Mouse (Mus musculus) cerebellum, adult 18-20 months (tissue): ENCODE data around the gene Apobec3.
A peak's percentile ranks its signal among the peaks of the same experiment; 100 is the strongest.
"Not testable (repeated sequence)": the region's sequence is repeated elsewhere in the genome, so short reads cannot be mapped to it uniquely, and the experiment has no call there.

Experiments
- DNase-seq, 2 experiments: peaks; one replicate each; pipeline ENCODE4 v3.0.0; 2021

Apobec3 gene

DNA sequence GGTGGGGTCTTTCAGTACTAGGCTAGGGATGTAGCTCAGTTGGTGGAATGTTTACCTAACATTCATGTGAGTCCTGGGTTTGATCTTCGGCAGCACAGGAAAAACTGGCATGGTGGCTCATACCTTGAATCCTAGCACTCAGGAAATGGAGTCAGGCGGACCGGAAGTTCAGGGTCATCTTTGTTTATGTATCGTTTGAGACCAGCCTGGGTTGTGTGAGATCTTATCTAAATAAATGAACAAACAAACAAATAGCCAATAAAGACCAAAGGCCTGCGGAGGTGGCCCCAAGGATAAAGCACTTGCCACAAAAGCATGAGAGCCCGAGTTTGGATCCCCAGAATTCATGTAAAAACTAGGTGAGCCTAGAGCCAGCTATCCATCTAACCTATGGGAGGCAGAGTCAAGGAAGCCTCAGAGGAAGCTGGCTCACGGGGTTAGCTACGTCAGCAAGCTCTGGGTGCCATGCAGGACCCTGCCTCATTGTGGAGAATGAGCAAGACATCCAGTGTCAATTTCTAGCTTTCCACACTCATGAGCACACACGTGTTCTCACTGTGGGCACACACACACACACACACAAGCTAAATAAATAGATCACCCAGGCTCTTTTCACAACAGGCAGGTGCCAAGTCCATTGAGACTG is 4.7 kb downstream of the Apobec3 start:
- no peak for DNase-seq

DNA sequence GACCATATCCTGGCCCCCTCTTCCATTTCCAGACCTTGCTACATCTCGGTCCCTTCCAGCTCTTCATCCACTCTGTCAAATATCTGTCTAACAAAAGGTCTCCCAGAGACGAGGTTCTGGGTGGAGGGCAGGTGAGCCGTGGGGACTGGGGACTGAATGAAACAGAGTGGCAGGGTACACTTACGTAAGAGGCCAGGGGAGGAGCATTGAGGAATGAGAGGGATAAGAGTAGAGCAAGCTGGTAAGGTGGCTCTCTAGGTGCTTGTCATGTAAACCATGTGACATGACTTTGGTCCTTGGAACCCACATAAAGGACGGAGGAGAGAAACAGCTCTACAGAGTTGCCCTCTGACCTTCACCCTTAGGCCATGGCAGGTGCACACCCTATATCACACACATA is 7.5 kb downstream of the Apobec3 start:
- no peak for DNase-seq

DNA sequence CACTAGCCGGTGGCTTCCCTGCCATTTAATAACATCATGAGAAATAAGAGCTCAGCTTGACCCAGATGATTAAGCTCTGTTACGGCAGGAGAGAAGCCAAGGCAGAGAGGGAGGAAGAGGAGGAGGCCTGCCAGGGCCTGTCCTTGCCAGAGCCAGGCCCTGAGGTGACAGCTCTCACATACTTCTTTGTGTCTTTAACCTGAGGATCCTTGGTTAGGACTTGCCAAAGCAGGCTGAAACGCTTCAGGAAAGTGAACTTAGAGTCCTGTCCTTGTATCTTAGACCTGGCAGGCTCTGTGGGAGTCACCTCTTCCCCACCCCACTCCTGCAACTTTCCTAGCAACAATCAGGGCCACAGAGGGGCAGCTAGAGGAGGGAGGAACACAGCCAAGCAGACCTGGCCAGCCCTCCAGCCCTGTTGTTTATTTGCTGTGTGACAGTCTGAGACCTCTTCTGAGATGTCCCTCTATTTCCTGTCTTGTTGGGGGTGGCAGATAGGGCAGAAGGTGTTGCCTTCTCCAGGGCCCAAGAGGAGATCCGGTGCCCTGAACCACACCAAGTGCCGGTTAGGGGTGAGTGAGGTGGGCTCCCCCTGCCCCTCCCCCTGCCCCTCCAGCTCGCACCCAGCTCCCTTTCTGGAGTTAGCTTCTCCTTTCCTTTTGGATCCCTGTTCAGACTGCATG is 8.5 kb downstream of the Apobec3 start:
- DNase-seq, result no peak

DNA sequence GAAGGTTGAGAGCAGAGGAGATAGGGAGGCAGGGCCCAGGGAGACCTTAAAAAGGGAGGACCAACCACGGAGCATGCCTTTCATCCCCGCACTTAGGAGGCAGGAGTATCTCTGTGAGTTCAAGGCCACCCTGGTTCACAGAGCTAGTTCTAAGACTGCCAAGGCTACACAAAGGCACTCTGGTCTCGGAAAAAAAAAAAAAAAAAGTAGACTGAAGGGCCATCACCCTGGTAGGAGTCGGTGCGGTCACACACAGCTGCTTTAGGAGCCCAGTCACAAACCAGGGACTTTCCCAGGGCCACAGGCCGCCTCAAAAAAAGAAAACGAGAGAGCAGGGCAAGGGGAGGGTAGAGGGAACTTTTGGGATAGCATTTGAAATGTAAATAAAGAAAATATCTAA is 9.3 kb downstream of the Apobec3 start:
- no peak for DNase-seq

DNA sequence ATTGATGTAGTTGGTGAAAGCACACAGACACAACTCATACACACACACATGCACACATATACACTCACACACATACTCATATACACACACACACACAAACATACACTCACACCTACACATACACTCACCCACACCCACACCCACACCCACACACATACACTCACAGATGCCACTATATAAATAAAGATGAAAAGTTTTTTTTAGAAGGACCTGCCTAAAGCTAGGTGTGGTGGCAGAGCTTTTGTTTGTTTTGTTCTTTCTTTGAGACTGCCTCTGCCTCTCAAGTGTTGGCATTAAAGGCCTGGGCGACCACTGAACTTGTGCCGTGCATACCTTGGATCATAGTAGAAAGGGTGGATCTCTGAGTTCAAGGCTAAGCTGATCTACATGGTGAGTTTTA is 9.9 kb downstream of the Apobec3 start:
- no peak for DNase-seq

DNA sequence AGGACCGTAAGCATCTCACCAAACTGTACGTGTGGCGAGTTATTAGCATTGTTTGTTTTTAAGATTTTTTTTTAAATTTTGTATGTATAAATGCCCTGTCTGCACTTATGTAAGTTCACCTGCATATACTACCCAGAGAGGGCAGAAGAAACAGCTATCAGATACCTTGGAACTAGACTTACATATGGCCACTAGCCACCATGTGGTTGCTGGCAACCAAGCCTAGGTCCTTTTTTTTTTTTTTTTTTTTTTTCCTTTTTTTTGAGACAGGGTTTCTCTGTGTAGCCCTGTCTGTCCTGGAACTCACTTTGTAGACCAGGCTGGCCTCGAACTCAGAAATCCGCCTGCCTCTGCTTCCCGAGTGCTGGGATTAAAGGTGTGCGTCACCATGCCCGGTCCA is 11.6 kb downstream of the Apobec3 start:
- DNase-seq, result not testable (repeated sequence)

DNA sequence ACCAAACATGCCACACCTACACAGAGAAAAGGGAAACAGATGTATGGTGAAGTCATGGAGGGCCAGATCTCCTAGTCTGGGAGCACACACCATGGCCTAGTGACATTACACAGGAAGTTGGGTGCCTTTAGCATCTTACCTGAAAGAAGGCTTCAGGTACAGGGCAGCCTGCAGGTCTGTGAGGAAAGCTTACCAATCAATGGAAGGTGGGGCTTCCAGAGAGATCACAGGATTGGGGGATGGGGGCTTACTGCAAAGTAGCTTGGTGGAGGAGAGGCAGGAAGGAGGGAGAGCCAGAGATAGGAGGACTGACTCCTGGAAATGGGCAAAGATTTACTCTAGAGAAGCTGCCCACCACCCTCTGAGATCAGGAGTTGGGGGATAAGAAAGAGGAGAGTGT is 12.5 kb downstream of the Apobec3 start:
- no peak for DNase-seq

DNA sequence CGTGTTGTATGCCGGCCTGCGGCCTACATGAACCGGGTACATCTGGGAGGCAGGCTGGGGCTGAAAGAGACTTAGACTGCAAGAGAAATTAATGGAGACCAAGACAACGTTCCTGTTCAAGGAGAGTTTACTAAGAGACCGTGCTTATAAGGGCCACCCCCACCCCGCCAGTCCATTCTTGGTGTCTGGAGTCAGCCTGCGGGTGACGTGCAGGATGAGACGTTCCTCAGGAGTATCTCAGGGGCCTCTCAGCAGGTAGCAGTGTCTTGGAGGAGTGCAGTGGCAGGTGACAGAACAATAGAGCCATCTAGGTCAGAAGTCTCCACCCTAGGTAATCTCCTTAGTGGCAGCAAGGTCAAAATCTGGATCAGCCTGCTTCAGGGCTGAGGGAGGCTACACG is 13.2 kb downstream of the Apobec3 start:
- not testable (repeated sequence) for DNase-seq

DNA sequence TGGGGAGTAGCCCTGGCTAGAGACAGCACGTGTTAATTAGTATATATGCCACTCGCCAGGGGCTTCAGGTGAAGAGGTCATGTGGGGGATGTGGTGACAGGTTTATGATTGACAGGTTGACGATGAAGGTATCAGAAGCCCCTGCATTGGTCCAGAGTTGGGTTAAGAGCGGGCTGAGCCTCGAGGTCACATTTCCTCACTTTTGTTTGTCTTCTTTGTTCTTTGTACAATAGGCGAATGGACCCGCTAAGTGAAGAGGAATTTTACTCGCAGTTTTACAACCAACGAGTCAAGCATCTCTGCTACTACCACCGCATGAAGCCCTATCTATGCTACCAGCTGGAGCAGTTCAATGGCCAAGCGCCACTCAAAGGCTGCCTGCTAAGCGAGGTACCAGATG is 13.8 kb downstream of the Apobec3 start:
- DNase-seq, result no peak

DNA sequence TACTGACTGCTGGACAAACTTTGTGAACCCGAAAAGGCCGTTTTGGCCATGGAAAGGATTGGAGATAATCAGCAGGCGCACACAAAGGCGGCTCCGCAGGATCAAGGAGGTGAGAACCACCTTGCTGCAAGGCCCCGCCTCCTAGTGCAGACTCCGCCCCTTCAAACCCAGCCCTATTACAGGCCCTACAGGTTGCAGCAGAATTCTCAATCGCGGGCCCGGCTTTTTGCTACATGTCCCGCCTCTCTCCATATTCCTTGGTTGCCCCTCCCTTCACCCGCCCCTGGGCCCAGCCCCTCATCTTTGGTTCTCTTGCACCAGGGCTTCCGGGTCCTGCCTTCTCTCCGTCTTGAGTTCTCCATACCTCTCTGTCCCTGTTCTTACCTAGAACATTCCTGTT is 15.4 kb downstream of the Apobec3 start:
- DNase-seq, result no peak

DNA sequence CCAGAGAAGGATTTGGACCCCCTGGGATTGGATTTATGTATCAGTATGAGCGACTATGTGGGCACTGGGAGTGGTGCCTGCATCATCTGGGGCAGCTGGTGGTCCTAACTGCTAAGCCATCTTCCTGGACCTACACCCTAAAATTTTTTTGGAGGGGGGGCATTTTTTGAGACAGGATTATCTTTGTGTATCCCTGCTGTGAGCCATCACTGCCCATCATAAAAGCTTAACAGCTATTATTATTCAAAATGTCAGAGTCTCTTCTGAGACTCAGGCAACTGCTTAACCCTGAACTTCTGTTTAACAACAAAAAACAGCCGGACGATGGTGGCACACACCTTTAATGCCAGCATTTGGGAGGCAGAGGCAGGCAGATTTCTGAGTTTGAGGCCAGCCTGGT is 17.5 kb downstream of the Apobec3 start:
- not testable (repeated sequence) for DNase-seq

DNA sequence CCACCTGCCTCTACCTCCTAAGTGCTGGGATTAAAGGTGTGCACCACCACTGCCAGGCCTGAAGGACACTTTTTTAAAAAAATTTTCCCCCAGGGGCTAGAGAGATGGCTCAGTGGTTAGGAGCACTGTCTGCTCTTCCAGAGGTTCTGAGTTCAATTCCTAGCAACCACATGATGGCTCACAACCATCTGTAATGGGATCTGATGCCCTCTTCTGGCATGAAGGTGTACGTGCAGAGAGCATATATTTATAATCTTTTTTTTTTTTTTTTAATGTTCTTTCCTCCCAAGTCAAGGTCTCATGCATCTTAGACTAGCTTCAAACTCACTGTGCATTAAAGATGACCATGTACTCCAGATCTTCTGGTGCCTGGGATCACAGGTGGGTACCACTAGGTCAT is 19.4 kb downstream of the Apobec3 start:
- not testable (repeated sequence) for DNase-seq

DNA sequence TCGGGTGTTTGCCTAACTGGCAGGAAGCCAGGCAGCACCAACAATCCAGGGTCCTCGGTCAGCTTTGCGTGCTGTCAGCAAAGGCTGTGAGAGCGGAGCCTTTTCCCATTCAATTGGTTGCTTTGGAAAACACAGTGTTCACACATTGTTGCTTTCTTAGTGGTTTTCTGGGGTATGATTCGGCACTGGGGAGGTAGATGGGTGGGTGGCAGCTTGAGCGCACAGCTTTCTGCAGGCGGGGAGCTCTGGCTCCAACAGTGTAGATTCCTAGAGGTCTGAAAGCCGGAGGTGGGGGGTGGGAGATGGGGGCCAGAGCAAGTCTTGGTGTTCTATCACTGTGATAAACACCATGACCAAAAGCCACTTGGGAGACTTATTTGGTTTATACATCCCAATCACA is 19.9 kb downstream of the Apobec3 start:
- DNase-seq, result no peak

DNA sequence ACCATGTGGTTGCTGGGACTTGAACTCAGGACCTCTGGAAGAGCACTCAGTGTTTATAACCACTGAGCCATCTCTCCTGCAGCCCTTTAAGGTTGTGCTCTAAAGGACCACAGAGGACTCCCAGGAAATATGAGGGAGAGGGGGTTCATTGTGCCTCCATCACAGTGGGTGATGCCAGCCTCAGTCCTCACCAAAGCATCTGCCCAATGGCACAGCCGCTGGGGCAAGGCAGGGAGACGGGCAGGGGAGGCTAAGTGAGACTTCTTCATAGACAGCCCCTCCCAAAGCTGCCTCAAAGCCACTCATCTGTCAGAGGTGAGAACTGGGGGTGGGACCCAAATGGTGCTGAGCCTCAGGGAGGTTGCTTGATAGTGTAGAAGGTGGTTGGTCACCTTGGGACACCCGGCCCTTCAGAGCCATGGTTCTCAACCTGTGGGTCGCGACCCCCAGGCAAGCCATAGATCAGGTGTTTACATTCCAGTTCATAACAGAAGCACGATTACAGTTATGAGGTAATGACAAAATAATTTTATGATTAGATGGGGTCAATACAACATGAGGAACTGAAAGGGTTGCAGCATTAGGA is 22.4 kb downstream of the Apobec3 start:
- DNase-seq, result no peak

DNA sequence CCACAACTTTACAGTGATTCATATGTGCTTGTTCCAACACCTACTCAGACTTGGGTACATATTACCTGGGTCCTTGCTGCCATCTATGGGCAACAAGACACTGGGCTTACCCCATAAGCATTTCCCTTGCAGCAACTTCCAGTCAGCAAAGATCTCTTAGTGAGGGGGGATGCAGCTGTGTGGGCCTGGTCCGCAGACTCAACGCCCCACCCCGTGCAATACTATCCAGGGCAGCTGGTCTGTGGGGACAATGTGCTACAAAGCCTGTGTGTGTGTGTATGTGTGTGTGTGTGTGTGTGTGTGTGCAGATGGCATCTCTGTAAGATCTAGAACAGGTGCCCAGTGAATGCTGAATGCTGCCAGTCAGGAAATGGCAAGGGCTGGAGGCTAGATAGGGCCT is 22.9 kb downstream of the Apobec3 start:
- peak in 1 of 2 experiments; percentile 44 for DNase-seq

DNA sequence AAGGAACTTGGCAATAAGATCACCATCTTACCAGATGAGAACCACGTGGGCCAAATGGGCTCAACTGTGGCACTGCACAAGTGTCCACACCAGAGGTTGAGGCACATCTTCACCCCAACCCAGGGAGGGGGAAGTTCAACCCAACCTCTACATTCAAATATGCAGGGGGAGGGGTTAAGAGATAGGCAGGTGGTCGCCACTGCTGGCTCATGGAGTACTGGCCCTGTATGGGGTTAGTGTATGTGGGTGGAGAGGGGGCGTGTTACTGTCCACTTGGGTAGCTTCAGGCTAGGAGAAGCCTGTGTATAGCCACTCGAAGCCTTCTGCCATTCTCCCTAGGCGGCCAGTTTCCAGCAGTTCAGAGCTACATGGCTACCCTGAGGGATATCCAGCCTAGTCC is 24.7 kb downstream of the Apobec3 start:
- no peak for DNase-seq

DNA sequence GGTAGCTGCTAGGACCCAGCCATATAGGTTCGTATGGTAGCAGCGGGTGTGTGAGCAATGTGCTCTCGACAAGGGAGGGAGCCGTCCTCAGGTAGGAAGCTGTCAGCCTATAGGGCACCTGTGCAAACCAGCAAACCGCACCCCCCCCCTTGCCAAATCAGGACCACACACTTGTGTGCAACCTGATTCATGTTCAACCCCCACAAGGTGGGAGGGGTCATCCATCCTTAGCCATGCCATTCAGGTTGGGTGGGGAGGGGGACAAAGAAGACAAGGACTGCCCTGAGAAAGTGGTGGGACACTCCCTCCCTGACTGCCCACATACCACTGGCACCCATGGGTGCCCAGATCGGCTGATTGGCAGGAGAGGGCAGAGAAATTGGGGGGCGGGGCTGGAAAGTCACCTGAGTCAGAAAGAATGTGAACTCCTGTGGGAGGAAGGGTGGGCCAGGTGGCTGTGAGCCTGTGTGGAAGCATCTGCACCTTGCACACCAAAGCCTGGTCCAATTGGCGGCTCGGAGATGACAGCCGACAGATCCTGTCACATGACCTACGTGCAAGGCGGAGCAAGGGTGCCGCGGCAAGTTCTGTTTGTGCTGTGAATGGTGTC is 25.8 kb downstream of the Apobec3 start:
- no peak for DNase-seq

DNA sequence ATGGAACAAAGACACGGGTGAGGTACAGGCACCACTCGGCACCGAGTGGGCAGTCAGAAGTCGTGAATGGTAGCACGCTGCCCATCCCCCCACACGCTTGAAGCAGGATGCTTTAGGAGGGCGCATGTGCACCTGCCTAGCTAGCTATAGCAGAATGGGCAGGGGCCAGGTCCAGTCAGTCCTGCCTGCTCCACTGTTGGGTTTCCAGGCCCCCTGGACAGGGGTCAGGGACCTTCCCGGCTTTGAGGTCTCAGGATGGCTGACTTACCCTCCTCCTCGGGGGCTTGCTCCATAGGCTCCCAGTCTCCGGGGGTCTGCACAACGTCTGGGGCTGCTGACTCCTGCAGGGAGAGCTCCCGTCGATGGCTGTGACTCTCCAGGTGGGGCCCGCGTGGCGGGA is 27.0 kb downstream of the Apobec3 start:
- DNase-seq, result no peak

DNA sequence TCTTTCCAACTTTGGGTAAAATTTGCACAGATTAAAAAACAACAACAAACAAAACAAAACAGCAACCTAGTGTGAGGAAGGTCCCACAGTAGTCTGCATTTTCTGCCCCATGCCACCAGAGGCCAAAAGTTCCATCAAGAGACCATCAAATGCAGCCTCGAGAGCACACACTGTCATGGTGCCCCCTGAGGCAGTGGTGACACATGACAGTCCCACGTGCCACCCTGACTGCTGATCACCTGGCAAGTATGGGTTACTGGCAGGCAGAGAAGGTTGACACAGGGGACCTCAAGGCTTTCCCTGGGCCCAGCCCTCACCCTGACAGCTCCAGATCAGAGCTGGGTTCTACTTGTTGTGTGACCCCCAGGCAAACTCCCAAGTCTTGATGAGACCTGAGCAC is 28.3 kb downstream of the Apobec3 start:
- DNase-seq, result no peak

DNA sequence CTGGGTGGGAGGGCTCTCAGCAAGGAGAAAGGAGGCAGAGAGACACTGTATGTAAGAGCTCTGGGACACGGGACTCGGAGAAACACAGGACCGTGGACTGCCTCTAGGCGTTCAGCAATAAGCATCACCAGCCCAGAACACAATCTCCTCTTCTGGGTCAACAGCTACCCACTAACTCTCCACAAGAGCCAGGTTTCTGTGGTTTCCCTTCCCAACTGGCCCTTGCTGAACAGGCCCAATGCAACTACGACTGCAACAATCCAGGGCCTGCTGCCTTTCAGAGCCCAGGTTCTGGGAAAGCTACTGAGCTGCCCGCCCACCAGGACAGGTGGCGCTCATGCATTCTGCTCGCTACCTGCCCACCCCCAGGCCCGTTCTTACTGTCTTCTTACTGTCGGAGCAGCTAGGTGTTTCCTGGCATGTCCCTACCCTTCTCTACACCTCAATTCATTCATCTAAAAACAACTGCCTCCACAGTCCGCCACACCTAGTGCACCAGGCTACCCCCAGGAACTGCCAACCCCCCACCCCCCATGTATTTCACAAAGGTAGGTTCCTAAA is 35.5 kb downstream of the Apobec3 start:
- DNase-seq, result peak; percentile 45 to 55

DNA sequence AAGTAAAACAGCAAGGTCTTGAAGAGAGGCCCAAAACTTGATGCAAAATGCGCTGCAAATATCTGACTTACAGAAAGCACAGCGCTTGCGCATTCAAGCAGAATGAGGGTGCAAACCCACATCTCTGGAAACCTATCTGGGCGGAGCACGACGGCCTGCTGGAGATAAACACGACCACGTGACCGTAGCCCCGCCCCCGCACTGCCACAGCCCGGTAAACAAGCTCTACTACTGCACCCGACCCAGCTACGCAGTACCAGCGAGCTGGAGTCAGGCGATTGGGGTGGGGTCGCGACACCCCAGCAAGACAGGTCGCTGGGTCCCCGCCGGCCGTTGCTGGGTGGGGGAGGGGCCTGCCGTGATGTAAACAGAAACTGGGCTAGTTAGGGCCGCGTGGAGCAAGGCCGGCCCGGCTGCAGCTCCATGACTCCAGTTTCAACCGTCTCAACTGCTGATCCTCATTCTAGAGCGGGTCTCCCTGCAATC is 36.2 kb downstream of the Apobec3 start:
- peak; percentile 95 to 96 for DNase-seq

DNA sequence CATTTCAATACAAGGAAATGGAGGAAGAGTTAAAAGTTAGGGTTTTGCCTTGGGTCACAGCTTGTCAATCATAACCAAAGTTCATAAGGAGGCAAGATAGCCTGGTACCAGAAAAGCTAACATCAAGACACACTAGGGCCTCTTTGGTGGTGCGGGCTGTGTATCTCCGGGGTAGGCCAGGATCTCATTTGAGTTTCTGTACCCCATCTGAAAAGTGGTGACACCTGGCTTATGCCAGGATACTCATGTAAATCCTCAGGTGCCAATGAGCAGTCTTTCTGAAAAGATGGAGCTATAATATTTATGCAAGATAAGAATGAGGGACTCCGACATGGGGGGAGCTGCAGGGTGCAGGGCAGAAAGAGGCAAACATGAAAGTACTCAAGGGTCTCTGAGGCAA is 36.9 kb downstream of the Apobec3 start:
- DNase-seq, result no peak

DNA sequence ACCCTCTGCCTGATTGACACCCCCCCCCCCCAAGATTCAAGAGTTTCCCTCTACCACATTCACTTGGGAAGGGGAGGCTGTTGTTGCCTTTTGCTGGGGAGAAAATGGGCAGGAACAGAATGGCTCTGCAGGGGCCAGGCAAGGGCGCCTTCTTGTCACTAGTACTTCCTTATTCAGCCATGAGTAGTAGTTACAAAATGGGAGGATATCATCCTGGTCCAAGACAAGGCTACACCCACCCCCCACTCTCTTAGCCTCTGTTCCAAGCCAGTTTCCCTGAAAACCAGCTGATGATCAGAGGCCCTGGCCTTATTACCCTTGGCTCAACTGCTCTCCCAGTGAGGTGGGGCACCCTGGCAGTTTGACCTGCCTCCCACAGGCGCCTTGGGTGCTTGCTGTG is 37.3 kb downstream of the Apobec3 start:
- no peak for DNase-seq

DNA sequence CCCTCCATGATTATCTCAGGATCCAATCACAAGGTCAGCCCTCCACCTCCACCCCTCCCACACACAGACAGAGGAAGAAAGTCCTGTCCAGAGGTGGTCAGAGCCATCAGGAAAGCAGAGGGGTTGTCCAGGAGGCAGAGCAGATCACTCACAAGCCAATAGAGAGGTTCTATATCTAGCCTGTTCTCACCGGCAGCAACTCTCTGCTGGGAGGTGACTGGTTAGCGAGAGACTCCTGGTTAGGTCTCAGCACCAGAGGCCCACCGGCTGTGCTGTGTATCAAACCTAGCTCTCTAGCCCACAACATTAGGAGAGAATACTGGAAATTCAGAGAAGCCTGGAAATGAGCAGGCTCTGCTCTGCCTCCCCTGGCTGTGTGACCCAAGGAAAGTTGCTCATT is 38.3 kb downstream of the Apobec3 start:
- DNase-seq, result no peak
